Mouse (Mus musculus) brain, embryonic 14.5 days (tissue): ENCODE data around the gene Cptp.

ENCODE experiments used
- CTCF ChIP-seq: fragments of 200-500 bp; IDR thresholded peaks from 2 replicates; pipeline ENCODE4 v1.5.1; 2012; ENCODE audit warnings: inconsistent platforms, mild to moderate bottlenecking, moderate library complexity, borderline replicate concordance; ENCODE audit not compliant: insufficient read depth, insufficient read length; ENCODE audit errors: extremely low read depth
- POLR2A ChIP-seq: fragments of 200-500 bp; IDR thresholded peaks from 2 replicates; pipeline ENCODE4 v1.6.1; 2012; ENCODE audit warnings: mild to moderate bottlenecking, inconsistent platforms, borderline replicate concordance; ENCODE audit not compliant: poor library complexity, insufficient read depth, insufficient read length, severe bottlenecking; ENCODE audit errors: extremely low read depth

GRCm38 (mm10) chr4:155892017-155892416, 22.8 kb upstream of the Cptp start:
- TF ChIP-seq CTCF (peak; percentile 9; the same call in 1 of the 2 replicates), POLR2A (peak; percentile 86)
